Mouse (Mus musculus) midbrain, embryonic 10.5 days (tissue): ENCODE measurements around the gene Atp1b2. TPM values are rescaled to one million over a fixed set of nuclear protein-coding genes. Genes with fewer than 3 reads are reported as not detected.
A peak's percentile ranks its signal among the peaks of the same experiment; 100 is the strongest.

Source experiments
- DNase-seq: peaks from one replicate; pipeline ENCODE4 v3.0.0-alpha.2; 2017; ENCODE audit warnings: low spot score
- H3K27ac ChIP-seq: fragments of 300-500 bp; sonication (generic); replicated peaks from 2 replicates; pipeline ENCODE4 v1.5.1; 2016; ENCODE audit warnings: mild to moderate bottlenecking
- H3K27me3 ChIP-seq: fragments of 300-500 bp; sonication (generic); 2 replicates; pipeline ENCODE4 v1.6.1; 2016; ENCODE audit warnings: low read depth, mild to moderate bottlenecking; ENCODE audit not compliant: poor library complexity, severe bottlenecking
- H3K36me3 ChIP-seq: fragments of 300-500 bp; sonication (generic); 2 replicates; pipeline ENCODE4 v1.6.1; 2016; ENCODE audit warnings: mild to moderate bottlenecking, moderate library complexity
- H3K4me1 ChIP-seq: fragments of 300-500 bp; sonication (generic); 2 replicates; pipeline ENCODE4 v1.6.1; 2016
- H3K4me3 ChIP-seq: fragments of 300-500 bp; sonication (generic); 2 replicates; pipeline ENCODE4 v1.5.1; 2016; ENCODE audit warnings: mild to moderate bottlenecking, moderate library complexity
- H3K9me3 ChIP-seq: fragments of 300-500 bp; sonication (generic); replicated peaks from 2 replicates; pipeline ENCODE4 v1.6.1; 2016; ENCODE audit warnings: mild to moderate bottlenecking
- WGBS: fragments of 180-500 bp; shearing (Covaris S2); methylation state at CpG from one replicate; pipeline ENCODE4 v1.1.7; 2016; 5-methylcytosine and 5-hydroxymethylcytosine counted together
- polyA plus RNA-seq: library from polyadenylated mRNA; unstranded; fragments of >200 nt; fragmentation: Nextera tagmentation; extraction: Ambion mirVana; gene quantifications from 2 replicates; pipeline ENCODE4 v1.2.1, GENCODE M21; 2016

Gene Atp1b2
- polyA plus RNA-seq, 1 experiment from 2014 or later: 6.0 TPM

DNA sequence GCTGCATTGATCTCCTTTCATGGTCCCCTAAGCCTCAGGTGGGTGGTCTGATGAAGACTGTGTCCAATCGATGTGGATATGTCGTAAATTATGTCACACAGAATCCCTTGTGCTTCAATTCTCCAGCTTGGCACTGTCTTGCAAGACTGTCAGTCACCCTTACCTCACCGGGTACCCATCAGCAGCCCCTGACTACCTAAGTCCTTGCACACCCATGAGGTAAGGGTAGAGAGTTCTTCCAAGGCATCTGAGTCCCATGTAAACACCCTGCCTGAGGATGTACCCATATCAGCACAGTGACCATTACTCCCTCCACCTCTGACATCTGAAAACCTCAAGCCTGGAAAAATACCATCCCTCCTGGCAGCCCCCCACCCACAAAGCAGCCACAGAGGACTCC, 1.4 kb downstream of the Atp1b2 start:
- H3K9me3 ChIP-seq: no peaks in the 10 kb centered on the region
- peaks cover 38% of the 10 kb centered on the region for H3K27me3 ChIP-seq
- DNase-seq: no peak
- peak overlapping the region; percentile 83 for H3K27ac ChIP-seq
- H3K36me3 ChIP-seq: 0 out of 2 replicates have a peak, but pooled peaks cover 4% of the 10 kb centered on the region
- peak overlapping the region; percentile 71 for H3K4me3 ChIP-seq
- H3K4me1 ChIP-seq: peaks cover 40% of the 10 kb centered on the region
- 72% methylated on average over 3 of the region's 3 CpGs for WGBS

- DNase-seq: no peak
- Histone ChIP-seq H3K27ac (no peak overlapping the region), H3K9me3 (no peaks in the 10 kb centered on the region), H3K4me1 (peaks cover 45% of the 10 kb centered on the region), H3K27me3 (peaks cover 38% of the 10 kb centered on the region), H3K36me3 (0 out of 2 replicates have a peak, but pooled peaks cover 4% of the 10 kb centered on the region), H3K4me3 (no peak overlapping the region; the same call in 1 of the 2 replicates)
- 82% methylated on average over 8 of the region's 8 CpGs for WGBS
Measured at GRCm38 (mm10) chr11:69603516-69603915, 2.2 kb downstream of the Atp1b2 start.

GRCm38 (mm10) chr11:69601768-69602167, 4.0 kb downstream of the Atp1b2 start:
- no peak overlapping the region for H3K27ac ChIP-seq
- H3K27me3 ChIP-seq: peaks cover 37% of the 10 kb centered on the region
- DNase-seq: no peak
- 0 out of 2 replicates have a peak, but pooled peaks cover 4% of the 10 kb centered on the region for H3K36me3 ChIP-seq
- H3K4me3 ChIP-seq: no peak overlapping the region
- H3K4me1 ChIP-seq: peaks cover 45% of the 10 kb centered on the region
- H3K9me3 ChIP-seq: no peaks in the 10 kb centered on the region
- 87% methylated on average over 3 of the region's 3 CpGs for WGBS

- Histone ChIP-seq H3K4me3 (peak overlapping the region; percentile 28), H3K4me1 (peaks cover 35% of the 10 kb centered on the region), H3K9me3 (no peaks in the 10 kb centered on the region), H3K27me3 (peaks cover 30% of the 10 kb centered on the region), H3K27ac (peak overlapping the region; percentile 81), H3K36me3 (peaks cover 10% of the 10 kb centered on the region)
- DNase-seq: peak; percentile 51
- 9% methylated on average over 6 of the region's 6 CpGs for WGBS
Measured at GRCm38 (mm10) chr11:69600098-69600497, 5.6 kb downstream of the Atp1b2 start.

GRCm38 (mm10) chr11:69599436-69599835, 6.3 kb downstream of the Atp1b2 start:
- Histone ChIP-seq H3K36me3 (peaks cover 17% of the 10 kb centered on the region), H3K9me3 (no peaks in the 10 kb centered on the region), H3K4me3 (peak overlapping the region; percentile 28), H3K27ac (peak overlapping the region; percentile 81), H3K4me1 (peaks cover 28% of the 10 kb centered on the region), H3K27me3 (peaks cover 24% of the 10 kb centered on the region)
- WGBS: 5% methylated on average over 9 of the region's 9 CpGs
- DNase-seq: no peak

- Histone ChIP-seq H3K36me3 (peaks cover 56% of the 10 kb centered on the region), H3K27me3 (no peaks in the 10 kb centered on the region)
- WGBS: 96% methylated on average over 6 of the region's 6 CpGs
Measured at GRCm38 (mm10) chr11:69594853-69595252, 10.9 kb downstream of the Atp1b2 start.

GRCm38 (mm10) chr11:69592799-69593198, 12.9 kb downstream of the Atp1b2 start:
- Histone ChIP-seq H3K27me3 (no peaks in the 10 kb centered on the region), H3K4me1 (peaks cover 6% of the 10 kb centered on the region; the same call in 1 of the 2 replicates), H3K9me3 (no peaks in the 10 kb centered on the region), H3K36me3 (peaks cover 76% of the 10 kb centered on the region), H3K27ac (no peak overlapping the region), H3K4me3 (no peak overlapping the region)
- DNase-seq: no peak
- WGBS: 84% methylated on average over 4 of the region's 4 CpGs

More at GRCm38 (mm10) chr11:69594853-69595252, 10.9 kb downstream of the Atp1b2 start:
- no peak for DNase-seq
- no peak overlapping the region for H3K27ac ChIP-seq
- H3K9me3 ChIP-seq: no peaks in the 10 kb centered on the region
- H3K4me1 ChIP-seq: peaks cover 17% of the 10 kb centered on the region
- H3K4me3 ChIP-seq: no peak overlapping the region

DNA sequence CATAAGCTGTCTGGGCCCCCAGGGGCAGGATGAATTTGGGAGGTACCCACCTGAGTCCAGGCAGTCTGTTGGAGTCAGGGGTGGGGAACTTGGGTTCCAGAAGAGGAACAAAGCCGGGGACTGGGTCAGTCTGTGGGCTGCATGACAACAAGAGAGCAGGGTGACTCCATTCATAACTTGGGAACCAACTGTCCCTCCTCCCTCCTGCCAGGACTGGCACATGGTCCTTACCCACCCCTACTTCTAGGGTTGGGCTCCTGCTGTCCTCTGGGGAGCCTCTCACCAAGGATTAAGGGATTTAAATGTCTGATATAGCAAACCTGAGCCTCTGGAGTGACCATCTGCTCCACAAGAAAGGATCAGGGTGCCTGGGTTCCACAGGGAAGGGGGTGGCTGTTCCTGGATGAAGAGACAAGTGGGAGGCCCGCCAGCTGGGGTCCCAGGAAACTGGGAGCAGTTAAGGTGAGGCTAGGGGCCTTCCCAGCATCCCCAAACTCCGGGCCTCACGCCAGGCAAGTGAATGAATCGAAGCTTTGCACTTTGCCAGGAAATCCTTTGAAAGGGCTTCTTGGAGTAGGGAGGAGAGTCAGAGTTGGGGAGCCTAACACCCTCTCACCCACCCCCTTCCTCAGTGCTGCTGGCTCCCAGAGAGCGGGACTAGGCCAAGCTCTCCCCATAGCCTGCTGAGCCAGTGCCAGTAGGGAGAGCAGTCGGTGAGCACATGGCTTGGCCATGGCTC, 13.7 kb downstream of the Atp1b2 start:
- Histone ChIP-seq H3K36me3 (peaks cover 83% of the 10 kb centered on the region), H3K27ac (0 out of 2 replicates have a peak overlapping the region, but pooled peaks have one; percentile 24), H3K9me3 (no peaks in the 10 kb centered on the region), H3K27me3 (no peaks in the 10 kb centered on the region), H3K4me3 (no peak overlapping the region), H3K4me1 (peaks cover 6% of the 10 kb centered on the region; the same call in 1 of the 2 replicates)
- 78% methylated on average over 7 of the region's 7 CpGs for WGBS
- DNase-seq: no peak

- Histone ChIP-seq H3K27me3 (no peaks in the 10 kb centered on the region), H3K4me3 (no peak overlapping the region), H3K36me3 (peaks cover 90% of the 10 kb centered on the region), H3K4me1 (peaks cover 6% of the 10 kb centered on the region; the same call in 1 of the 2 replicates), H3K9me3 (no peaks in the 10 kb centered on the region), H3K27ac (no peak overlapping the region)
- no peak for DNase-seq
- 82% methylated on average over 3 of the region's 3 CpGs for WGBS
Measured at GRCm38 (mm10) chr11:69591424-69591823, 14.3 kb downstream of the Atp1b2 start.

- peaks cover 6% of the 10 kb centered on the region; the same call in 1 of the 2 replicates for H3K4me1 ChIP-seq
- WGBS: 95% methylated on average over 8 of the region's 8 CpGs
- H3K9me3 ChIP-seq: no peaks in the 10 kb centered on the region
- H3K27me3 ChIP-seq: no peaks in the 10 kb centered on the region
- H3K36me3 ChIP-seq: peaks cover 95% of the 10 kb centered on the region
- H3K4me3 ChIP-seq: no peak overlapping the region
- H3K27ac ChIP-seq: no peak overlapping the region
- no peak for DNase-seq
Measured at GRCm38 (mm10) chr11:69590622-69591021, 15.1 kb downstream of the Atp1b2 start.

GRCm38 (mm10) chr11:69589207-69589834, 16.4 kb downstream of the Atp1b2 start:
- Histone ChIP-seq H3K4me1 (peaks cover 6% of the 10 kb centered on the region; the same call in 1 of the 2 replicates), H3K4me3 (no peak overlapping the region), H3K27ac (no peak overlapping the region), H3K9me3 (no peaks in the 10 kb centered on the region), H3K27me3 (no peaks in the 10 kb centered on the region), H3K36me3 (peaks cover 92% of the 10 kb centered on the region)
- no peak for DNase-seq
- WGBS: 94% methylated on average over 22 of the region's 22 CpGs

DNA sequence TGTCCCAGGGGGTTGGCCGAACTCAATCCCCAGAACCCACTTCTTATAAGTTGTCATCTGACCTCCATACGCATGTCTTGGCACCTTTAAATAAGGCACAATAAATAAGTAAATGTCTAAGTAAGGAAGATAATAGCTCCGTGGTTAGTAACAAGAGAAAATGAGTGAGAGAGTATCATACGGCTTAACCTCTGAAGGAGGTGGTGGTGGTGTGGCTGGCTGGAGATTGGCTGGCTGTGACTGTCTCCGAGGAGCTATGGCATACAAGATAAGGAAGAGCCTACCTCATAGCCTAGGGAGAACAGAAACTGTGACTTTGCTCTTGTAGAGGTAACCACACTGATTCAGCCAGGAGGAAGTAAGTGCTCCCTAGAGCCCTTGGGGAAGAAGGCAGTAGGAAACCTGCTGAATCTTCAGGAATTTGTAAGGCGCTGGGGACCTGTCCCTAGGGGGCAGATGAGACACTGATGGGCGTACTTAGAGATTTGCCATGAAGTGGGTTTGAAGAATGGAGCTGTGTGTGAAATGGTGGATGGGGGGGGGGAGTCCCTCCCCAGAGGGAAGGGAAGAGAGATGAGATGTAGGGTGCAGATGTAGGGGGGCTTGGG, 19.9 kb downstream of the Atp1b2 start:
- DNase-seq: no peak
- H3K4me3 ChIP-seq: no peak overlapping the region
- no peaks in the 10 kb centered on the region for H3K27me3 ChIP-seq
- peaks cover 14% of the 10 kb centered on the region for H3K4me1 ChIP-seq
- peaks cover 73% of the 10 kb centered on the region for H3K36me3 ChIP-seq
- WGBS: 87% methylated on average over 7 of the region's 7 CpGs
- no peak overlapping the region for H3K27ac ChIP-seq
- H3K9me3 ChIP-seq: no peaks in the 10 kb centered on the region
